Mouse (Mus musculus) hindbrain, embryonic 14.5 days (tissue): Measurements from ENCODE around the gene Copz1. TPM values are rescaled to one million over a fixed set of nuclear protein-coding genes. Genes with fewer than 3 reads are reported as not detected.

Source experiments
- ATAC-seq: fragments of 200-750 bp; cut with Nextera tagmentation; 2 replicates; pipeline ENCODE4 v1.8.0; 2017; ENCODE audit warnings: moderate number of reproducible peaks, mild to moderate bottlenecking, moderate TSS enrichment, moderate library complexity; ENCODE audit not compliant: low FRiP score
- DNase-seq: peaks from one replicate; pipeline ENCODE4 v3.0.0-alpha.2; 2015; ENCODE audit warnings: low spot score
- H3K27ac ChIP-seq: fragments of 300-500 bp; sonication (generic); 2 replicates; pipeline ENCODE4 v1.5.1; 2014; ENCODE audit warnings: mild to moderate bottlenecking, moderate library complexity
- H3K27me3 ChIP-seq: fragments of 300-500 bp; sonication (generic); 2 replicates; pipeline ENCODE4 v1.6.1; 2014; ENCODE audit warnings: mild to moderate bottlenecking, low read length, mixed read lengths; ENCODE audit not compliant: control insufficient read depth, insufficient read depth
- H3K36me3 ChIP-seq: fragments of 300-500 bp; sonication (generic); replicated peaks from 2 replicates; pipeline ENCODE4 v1.6.1; 2014; ENCODE audit not compliant: control insufficient read depth, insufficient read depth
- H3K4me1 ChIP-seq: fragments of 300-500 bp; sonication (generic); replicated peaks from 2 replicates; pipeline ENCODE4 v1.6.1; 2014; ENCODE audit warnings: antibody characterized with exemption, low read length, mixed read lengths; ENCODE audit not compliant: control insufficient read depth, insufficient read depth
- H3K4me2 ChIP-seq: fragments of 300-500 bp; sonication (generic); replicated peaks from 2 replicates; pipeline ENCODE4 v1.6.1; 2014; ENCODE audit warnings: mild to moderate bottlenecking, moderate library complexity
- H3K4me3 ChIP-seq: fragments of 300-500 bp; sonication (generic); replicated peaks from 2 replicates; pipeline ENCODE4 v1.5.1; 2014; ENCODE audit warnings: mild to moderate bottlenecking, low read length
- H3K9ac ChIP-seq: fragments of 300-500 bp; sonication (generic); 2 replicates; pipeline ENCODE4 v1.6.1; 2014
- H3K9me3 ChIP-seq: fragments of 300-500 bp; sonication (generic); 2 replicates; pipeline ENCODE4 v1.6.1; 2016; ENCODE audit warnings: low read length; ENCODE audit not compliant: control insufficient read depth
- WGBS: fragments of 180-500 bp; shearing (Covaris S2); extraction: QIAGEN DNeasy Blood & Tissue Kit; methylation state at CpG from one replicate; pipeline ENCODE4 v1.1.7; 2014; 5-methylcytosine and 5-hydroxymethylcytosine counted together
- polyA plus RNA-seq: library from polyadenylated mRNA; unstranded; fragments of >200 nt; fragmentation: Nextera tagmentation; extraction: Ambion mirVana; gene quantifications from 2 replicates; pipeline ENCODE4 v1.2.1, GENCODE M21; 2014

The Copz1 gene
- polyA plus RNA-seq, 1 experiment from 2014 or later, result 214 TPM

DNA sequence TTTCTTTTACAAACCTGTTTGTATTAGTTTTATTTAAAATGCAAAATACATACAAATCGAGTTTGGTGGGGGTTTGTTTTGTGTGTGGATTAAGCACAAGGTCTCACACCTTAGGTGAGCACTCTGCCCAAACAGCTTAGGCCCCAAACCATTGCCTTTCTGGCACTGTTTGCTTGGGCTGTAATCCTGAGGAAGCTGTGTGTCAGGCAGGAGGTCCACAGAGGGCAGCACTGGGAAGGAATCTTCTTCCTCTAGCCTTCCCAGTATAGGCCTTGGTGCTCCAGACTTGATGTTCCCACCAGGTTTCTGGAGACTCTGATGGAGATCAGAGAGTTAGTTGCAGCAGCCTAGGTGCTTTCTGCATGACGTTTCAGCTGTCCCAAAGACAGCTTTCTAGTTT is 12.1 kb downstream of the Copz1 start:
- Histone ChIP-seq H3K27me3 (no peaks in the 10 kb centered on the region), H3K9me3 (no peaks in the 10 kb centered on the region), H3K36me3 (0 out of 2 replicates have a peak, but pooled peaks cover 11% of the 10 kb centered on the region), H3K4me3 (no peak overlapping the region), H3K4me2 (no peak overlapping the region), H3K27ac (peak overlapping the region; percentile 68; the same call in 1 of the 2 replicates), H3K4me1 (peaks cover 14% of the 10 kb centered on the region), H3K9ac (no peak overlapping the region)
- no peak for ATAC-seq
- DNase-seq, result no peak
- WGBS, result 44% methylated on average over 2 of the region's 2 CpGs

DNA sequence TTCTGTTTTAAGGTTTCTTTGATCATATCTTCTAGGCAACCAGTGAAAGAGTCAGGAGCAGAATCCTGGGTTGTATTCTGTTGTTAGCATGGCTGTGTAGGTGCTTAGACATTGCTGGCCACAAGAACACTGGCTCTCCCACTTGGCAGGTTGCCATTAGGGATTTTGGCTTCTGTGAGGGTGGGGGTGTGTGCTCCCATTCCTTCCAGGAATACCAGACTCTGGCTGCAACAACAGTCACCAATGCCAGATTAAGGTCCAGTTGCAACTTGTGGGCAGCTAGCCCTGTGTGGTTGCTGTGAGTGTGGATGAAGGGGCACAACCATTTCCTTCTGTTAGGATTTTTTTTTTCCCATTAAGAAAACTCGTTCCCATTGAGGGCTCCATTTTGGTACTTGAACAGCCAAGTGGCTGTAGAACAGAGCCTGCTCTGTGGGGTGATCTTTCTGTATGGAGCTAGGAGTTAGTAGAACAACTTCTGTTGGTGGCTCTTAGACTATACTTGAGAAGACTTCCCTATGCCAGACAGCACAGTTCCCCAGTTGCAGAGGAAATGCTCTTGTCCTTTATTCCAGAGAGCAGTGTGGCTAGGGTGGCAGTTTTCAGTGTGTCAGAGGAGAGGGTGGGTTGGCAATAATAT is 13.4 kb downstream of the Copz1 start:
- Histone ChIP-seq H3K27me3 (no peaks in the 10 kb centered on the region), H3K9me3 (no peaks in the 10 kb centered on the region), H3K4me3 (no peak overlapping the region), H3K27ac (peak overlapping the region; percentile 68), H3K4me2 (no peak overlapping the region), H3K9ac (no peak overlapping the region), H3K4me1 (peaks cover 19% of the 10 kb centered on the region), H3K36me3 (peaks cover 17% of the 10 kb centered on the region; the same call in 1 of the 2 replicates)
- 69% methylated on average over 1 of the region's 1 CpGs for WGBS
- DNase-seq, result peak; percentile 65
- ATAC-seq, result peak; percentile 36; the same call in 1 of the 2 replicates

- peak overlapping the region; percentile 24; the same call in 1 of the 2 replicates for H3K9ac ChIP-seq
- no peak overlapping the region for H3K4me3 ChIP-seq
- no peaks in the 10 kb centered on the region for H3K27me3 ChIP-seq
- no peak overlapping the region for H3K4me2 ChIP-seq
- DNase-seq (no peak), ATAC-seq (no peak)
- no peaks in the 10 kb centered on the region for H3K9me3 ChIP-seq
- peaks cover 19% of the 10 kb centered on the region for H3K4me1 ChIP-seq
- peaks cover 47% of the 10 kb centered on the region for H3K36me3 ChIP-seq
- peak overlapping the region; percentile 69 for H3K27ac ChIP-seq
- 33% methylated on average over 5 of the region's 5 CpGs for WGBS
These were observed 17.1 kb downstream of the Copz1 start for GRCm38 (mm10) chr15:103289600-103289999.

DNA sequence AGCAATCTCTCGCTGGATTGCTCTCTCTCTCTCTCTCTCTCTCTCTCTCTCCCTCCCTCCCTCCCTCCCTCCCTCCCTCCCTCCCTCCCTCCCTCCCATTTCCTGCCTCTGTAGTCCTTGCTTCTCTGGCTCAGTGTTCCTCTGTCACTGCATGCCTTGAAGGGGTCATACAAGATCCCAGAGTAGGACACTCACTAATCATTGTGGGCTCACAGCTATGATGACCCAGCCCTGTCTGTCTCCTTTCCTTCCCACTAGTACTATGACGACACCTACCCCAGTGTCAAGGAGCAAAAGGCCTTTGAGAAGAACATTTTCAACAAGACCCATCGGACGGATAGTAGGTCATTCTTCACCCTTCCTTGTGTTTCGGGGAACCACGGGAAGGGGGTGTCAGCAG is 17.9 kb downstream of the Copz1 start:
- H3K27me3 ChIP-seq, result no peaks in the 10 kb centered on the region
- H3K4me3 ChIP-seq, result no peak overlapping the region
- no peak overlapping the region for H3K9ac ChIP-seq
- H3K27ac ChIP-seq, result peak overlapping the region; percentile 55
- peaks cover 50% of the 10 kb centered on the region for H3K36me3 ChIP-seq
- 84% methylated on average over 6 of the region's 6 CpGs for WGBS
- DNase-seq (no peak), ATAC-seq (no peak)
- no peak overlapping the region for H3K4me2 ChIP-seq
- H3K9me3 ChIP-seq, result no peaks in the 10 kb centered on the region
- H3K4me1 ChIP-seq, result peaks cover 20% of the 10 kb centered on the region

- 75% methylated on average over 9 of the region's 9 CpGs for WGBS
- H3K36me3 ChIP-seq, result peaks cover 55% of the 10 kb centered on the region
- H3K27ac ChIP-seq, result peak overlapping the region; percentile 55
- H3K4me1 ChIP-seq, result peaks cover 20% of the 10 kb centered on the region
- DNase-seq (no peak), ATAC-seq (no peak)
- no peaks in the 10 kb centered on the region for H3K27me3 ChIP-seq
- H3K4me2 ChIP-seq, result no peak overlapping the region
- H3K9ac ChIP-seq, result no peak overlapping the region
- H3K9me3 ChIP-seq, result no peaks in the 10 kb centered on the region
- no peak overlapping the region for H3K4me3 ChIP-seq
These were observed 18.3 kb downstream of the Copz1 start for GRCm38 (mm10) chr15:103290843-103291242.

DNA sequence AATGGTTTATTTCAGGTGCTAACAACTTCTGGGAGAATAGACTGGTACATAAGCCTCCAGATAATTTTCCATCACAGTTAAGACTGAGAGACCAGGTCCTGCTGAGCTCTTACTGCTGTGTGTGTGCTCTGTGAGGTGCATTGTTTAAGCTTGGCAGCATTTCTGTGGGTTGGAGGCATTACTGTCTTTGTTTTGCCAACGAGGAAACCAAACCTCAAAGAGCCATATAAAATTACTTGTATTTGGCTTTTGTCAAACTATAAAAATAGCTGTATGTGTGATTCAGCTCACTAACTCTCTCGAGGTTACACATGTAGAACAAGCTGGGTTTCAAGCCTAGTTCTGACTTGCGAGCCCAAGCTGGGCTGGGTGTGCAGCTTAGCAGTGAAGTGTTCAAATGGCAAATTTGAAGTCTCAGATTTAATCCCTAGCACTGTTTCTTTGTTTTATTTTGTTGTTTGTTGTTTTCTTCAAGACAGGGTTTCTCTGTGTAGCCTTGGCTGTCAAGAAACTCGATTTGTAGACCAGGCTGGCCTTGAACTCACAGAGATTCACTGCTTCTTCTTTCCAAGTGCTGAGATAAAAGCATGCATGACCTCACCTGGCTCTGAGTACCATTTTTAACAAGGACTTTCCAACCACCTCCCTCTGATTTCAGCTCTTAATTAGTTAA is 20.3 kb downstream of the Copz1 start:
- Histone ChIP-seq H3K4me2 (no peak overlapping the region), H3K27me3 (no peaks in the 10 kb centered on the region), H3K9me3 (no peaks in the 10 kb centered on the region), H3K4me3 (no peak overlapping the region), H3K9ac (no peak overlapping the region), H3K36me3 (peaks cover 48% of the 10 kb centered on the region), H3K27ac (no peak overlapping the region), H3K4me1 (peaks cover 38% of the 10 kb centered on the region)
- ATAC-seq (no peak), DNase-seq (no peak)
- WGBS, result 83% methylated on average over 4 of the region's 4 CpGs

DNA sequence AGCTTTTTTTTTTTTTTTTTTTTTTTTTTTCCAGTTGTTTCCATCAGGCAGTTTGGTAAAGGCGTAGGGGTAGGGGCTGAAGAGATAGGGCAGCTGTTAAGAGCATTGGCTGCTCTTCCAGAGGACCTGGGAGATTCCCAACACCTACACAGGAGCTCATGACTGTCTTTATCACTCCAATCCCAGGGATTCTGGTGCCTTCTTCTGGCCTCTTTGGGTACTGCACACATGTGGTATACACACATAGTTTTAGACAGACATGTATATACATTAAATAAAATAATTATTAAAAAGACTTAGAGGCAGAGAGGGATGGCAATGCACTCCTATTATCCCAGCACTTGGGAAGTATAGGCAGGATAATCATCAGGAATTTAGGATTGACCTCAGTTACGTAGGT is 20.9 kb downstream of the Copz1 start:
- peaks cover 48% of the 10 kb centered on the region for H3K36me3 ChIP-seq
- peaks cover 43% of the 10 kb centered on the region for H3K4me1 ChIP-seq
- 98% methylated on average over 2 of the region's 2 CpGs for WGBS
- DNase-seq, result no peak
- H3K9me3 ChIP-seq, result no peaks in the 10 kb centered on the region
- H3K27me3 ChIP-seq, result no peaks in the 10 kb centered on the region
- H3K4me2 ChIP-seq, result no peak overlapping the region
- no peak overlapping the region for H3K4me3 ChIP-seq
- no peak for ATAC-seq
- no peak overlapping the region for H3K27ac ChIP-seq
- no peak overlapping the region for H3K9ac ChIP-seq

GRCm38 (mm10) chr15:103294649-103295048 is 22.1 kb downstream of the Copz1 start:
- Histone ChIP-seq H3K9ac (no peak overlapping the region), H3K36me3 (peaks cover 43% of the 10 kb centered on the region), H3K4me2 (no peak overlapping the region), H3K4me1 (peaks cover 50% of the 10 kb centered on the region), H3K27ac (no peak overlapping the region), H3K4me3 (no peak overlapping the region), H3K9me3 (no peaks in the 10 kb centered on the region), H3K27me3 (no peaks in the 10 kb centered on the region)
- DNase-seq, result no peak
- no peak for ATAC-seq
- WGBS, result 91% methylated on average over 2 of the region's 2 CpGs

DNA sequence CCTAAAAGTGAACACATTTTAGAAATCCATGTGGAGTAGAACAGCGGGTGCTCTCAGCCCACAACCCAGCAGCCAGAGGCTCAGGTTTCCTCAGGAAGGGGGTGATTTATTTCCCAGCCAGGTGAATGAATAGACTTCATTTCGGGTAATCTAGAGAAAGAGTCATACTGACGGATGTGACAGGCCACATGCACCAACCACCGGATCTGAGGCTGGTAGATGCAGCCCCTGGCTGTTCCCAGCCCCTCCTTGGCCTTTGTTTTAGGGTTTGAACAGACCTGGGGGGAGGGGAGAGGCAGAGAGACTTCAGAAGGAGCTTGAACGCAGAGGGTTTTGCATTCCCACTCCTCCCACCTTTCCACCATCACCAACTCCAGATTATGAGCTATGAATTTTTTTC is 23.3 kb downstream of the Copz1 start:
- DNase-seq, result no peak
- WGBS, result 10% methylated on average over 5 of the region's 5 CpGs
- Histone ChIP-seq H3K4me2 (no peak overlapping the region), H3K4me1 (peaks cover 56% of the 10 kb centered on the region), H3K27me3 (no peaks in the 10 kb centered on the region), H3K9ac (0 out of 2 replicates have a peak overlapping the region, but pooled peaks have one; percentile 26), H3K36me3 (peaks cover 38% of the 10 kb centered on the region), H3K4me3 (no peak overlapping the region), H3K27ac (peak overlapping the region; percentile 98), H3K9me3 (no peaks in the 10 kb centered on the region)
- ATAC-seq, result no peak
